Mouse (Mus musculus) stomach, postnatal 0 days (tissue): ENCODE measurements around the gene Aunip.

Experiments
- CTCF ChIP-seq: IDR thresholded peaks from 2 replicates; pipeline ENCODE4 v1.5.1; 2016; ENCODE audit warnings: antibody characterized with exemption, low read depth, mild to moderate bottlenecking, moderate library complexity
- EP300 ChIP-seq: optimal IDR thresholded peaks from 2 replicates; pipeline ENCODE3; 2016; ENCODE audit warnings: antibody characterized with exemption

GRCm38 (mm10) chr4:134480864-134481263 lies 29.9 kb upstream of the Aunip start:
- peak; percentile 97 for TF ChIP-seq CTCF
- TF ChIP-seq EP300 = no peak
